Mouse (Mus musculus): ENCODE results near the gene Ablim1.

Ablim1 gene

GRCm38 (mm10) chr19:57066313-57066712 lies 248.4 kb downstream of the Ablim1 start:
- DNase-seq (ENCODE audit: low spot score): peak; percentile 76

- DNase-seq (ENCODE audit: low spot score): no peak
Observed at GRCm38 (mm10) chr19:57062746-57063145, 252.0 kb downstream of the Ablim1 start.

GRCm38 (mm10) chr19:57059018-57059580 lies 255.6 kb downstream of the Ablim1 start:
- no peak for DNase-seq (ENCODE audit: low spot score)

GRCm38 (mm10) chr19:57057568-57057967 lies 257.2 kb downstream of the Ablim1 start:
- no peak for DNase-seq (ENCODE audit: low spot score)

- DNase-seq (ENCODE audit: low spot score): no peak
Observed at GRCm38 (mm10) chr19:57055215-57056120, 259.3 kb downstream of the Ablim1 start.

- no peak for DNase-seq (ENCODE audit: low spot score)
Observed at GRCm38 (mm10) chr19:57052959-57053358, 261.8 kb downstream of the Ablim1 start.

GRCm38 (mm10) chr19:57052016-57052415 lies 262.7 kb downstream of the Ablim1 start:
- no peak for DNase-seq (ENCODE audit: low spot score)

- peak; percentile 17 for DNase-seq (ENCODE audit: low spot score)
Observed at GRCm38 (mm10) chr19:57049592-57050090, 265.1 kb downstream of the Ablim1 start.

GRCm38 (mm10) chr19:57047671-57048320 lies 266.9 kb downstream of the Ablim1 start:
- DNase-seq (ENCODE audit: low spot score): no peak

- DNase-seq (ENCODE audit: low spot score): peak; percentile 64
Observed at GRCm38 (mm10) chr19:57039258-57039657, 275.5 kb downstream of the Ablim1 start.

GRCm38 (mm10) chr19:57036860-57037259 lies 277.9 kb downstream of the Ablim1 start:
- no peak for DNase-seq (ENCODE audit: low spot score)

- peak; percentile 77 for DNase-seq (ENCODE audit: low spot score)
Observed at GRCm38 (mm10) chr19:57031582-57031981, 283.1 kb downstream of the Ablim1 start.

GRCm38 (mm10) chr19:57029461-57029860 lies 285.3 kb downstream of the Ablim1 start:
- no peak for DNase-seq (ENCODE audit: low spot score)

- no peak for DNase-seq (ENCODE audit: low spot score)
Observed at GRCm38 (mm10) chr19:57028327-57029179, 286.2 kb downstream of the Ablim1 start.

GRCm38 (mm10) chr19:57026501-57026900 lies 288.2 kb downstream of the Ablim1 start:
- DNase-seq (ENCODE audit: low spot score): no peak

- DNase-seq (ENCODE audit: low spot score): no peak
Observed at GRCm38 (mm10) chr19:57017785-57018179, 296.9 kb downstream of the Ablim1 start.

GRCm38 (mm10) chr19:57016995-57017784 lies 297.5 kb downstream of the Ablim1 start:
- DNase-seq (ENCODE audit: low spot score): peak; percentile 50

- DNase-seq (ENCODE audit: low spot score): no peak
Observed at GRCm38 (mm10) chr19:57014808-57015207, 299.9 kb downstream of the Ablim1 start.

GRCm38 (mm10) chr19:57013271-57013677 lies 301.4 kb downstream of the Ablim1 start:
- DNase-seq (ENCODE audit: low spot score): peak; percentile 26

GRCm38 (mm10) chr19:57012068-57012467 lies 302.7 kb downstream of the Ablim1 start:
- DNase-seq (ENCODE audit: low spot score): no peak

- DNase-seq (ENCODE audit: low spot score): no peak
Observed at GRCm38 (mm10) chr19:57010064-57010463, 304.7 kb downstream of the Ablim1 start.
